Mouse (Mus musculus) forebrain, embryonic 15.5 days (tissue): ENCODE data around the gene Kpna2. TPM values are rescaled to one million over a fixed set of nuclear protein-coding genes. Genes with fewer than 3 reads are reported as not detected.
"Not testable (repeated sequence)": the region's sequence is repeated elsewhere in the genome, so short reads cannot be mapped to it uniquely, and the experiment has no call there.

Source experiments
- ATAC-seq: fragments of 200-750 bp; cut with Nextera tagmentation; replicated peaks from 2 replicates; pipeline ENCODE4 v1.8.0; 2017; ENCODE audit warnings: mild to moderate bottlenecking, moderate TSS enrichment, moderate library complexity
- H3K27ac ChIP-seq: fragments of 300-500 bp; sonication (generic); replicated peaks from 2 replicates; pipeline ENCODE4 v1.5.1; 2015; ENCODE audit warnings: mild to moderate bottlenecking, inconsistent platforms
- H3K27me3 ChIP-seq: fragments of 300-500 bp; sonication (generic); 2 replicates; pipeline ENCODE4 v1.6.1; 2015; ENCODE audit warnings: inconsistent platforms
- H3K36me3 ChIP-seq: fragments of 300-500 bp; sonication (generic); 2 replicates; pipeline ENCODE4 v1.6.1; 2015; ENCODE audit warnings: mild to moderate bottlenecking, inconsistent platforms
- H3K4me1 ChIP-seq: fragments of 300-500 bp; sonication (generic); 2 replicates; pipeline ENCODE4 v1.6.1; 2015; ENCODE audit warnings: inconsistent platforms
- H3K4me2 ChIP-seq: fragments of 300-500 bp; sonication (generic); replicated peaks from 2 replicates; pipeline ENCODE4 v1.6.1; 2015; ENCODE audit warnings: mild to moderate bottlenecking, inconsistent platforms
- H3K4me3 ChIP-seq: fragments of 300-500 bp; sonication (generic); 2 replicates; pipeline ENCODE4 v1.5.1; 2015; ENCODE audit warnings: mild to moderate bottlenecking, inconsistent platforms
- H3K9ac ChIP-seq: fragments of 300-500 bp; sonication (generic); replicated peaks from 2 replicates; pipeline ENCODE4 v1.6.1; 2015; ENCODE audit warnings: mild to moderate bottlenecking, inconsistent platforms
- H3K9me3 ChIP-seq: fragments of 300-500 bp; sonication (generic); 2 replicates; pipeline ENCODE4 v1.6.1; 2016; ENCODE audit warnings: inconsistent platforms
- WGBS: fragments of 180-500 bp; shearing (Covaris S2); methylation state at CpG from one replicate; pipeline ENCODE4 v1.1.7; 2015; ENCODE audit warnings: mixed read lengths; 5-methylcytosine and 5-hydroxymethylcytosine counted together
- polyA plus RNA-seq: library from polyadenylated mRNA; unstranded; fragments of >200 nt; fragmentation: Nextera tagmentation; extraction: Ambion mirVana; gene quantifications from 2 replicates; pipeline ENCODE4 v1.2.1, GENCODE M21; 2015

Gene Kpna2
- polyA plus RNA-seq, 1 experiment from 2014 or later = 262 TPM

- H3K27me3 ChIP-seq = no peaks in the 10 kb centered on the region
- WGBS = 3% methylated on average over 29 of the region's 29 CpGs
- peaks cover 35% of the 10 kb centered on the region for H3K4me1 ChIP-seq
- ATAC-seq = peak; percentile 74
- H3K27ac ChIP-seq = peak overlapping the region; percentile 93
- peak overlapping the region; percentile 80 for H3K4me3 ChIP-seq
- H3K9ac ChIP-seq = peak overlapping the region; percentile 70
- no peaks in the 10 kb centered on the region for H3K9me3 ChIP-seq
- no peaks in the 10 kb centered on the region for H3K36me3 ChIP-seq
- H3K4me2 ChIP-seq = peak overlapping the region; percentile 89
These were observed 28.9 kb upstream of the Kpna2 start for GRCm38 (mm10) chr11:107028275-107028618.

DNA sequence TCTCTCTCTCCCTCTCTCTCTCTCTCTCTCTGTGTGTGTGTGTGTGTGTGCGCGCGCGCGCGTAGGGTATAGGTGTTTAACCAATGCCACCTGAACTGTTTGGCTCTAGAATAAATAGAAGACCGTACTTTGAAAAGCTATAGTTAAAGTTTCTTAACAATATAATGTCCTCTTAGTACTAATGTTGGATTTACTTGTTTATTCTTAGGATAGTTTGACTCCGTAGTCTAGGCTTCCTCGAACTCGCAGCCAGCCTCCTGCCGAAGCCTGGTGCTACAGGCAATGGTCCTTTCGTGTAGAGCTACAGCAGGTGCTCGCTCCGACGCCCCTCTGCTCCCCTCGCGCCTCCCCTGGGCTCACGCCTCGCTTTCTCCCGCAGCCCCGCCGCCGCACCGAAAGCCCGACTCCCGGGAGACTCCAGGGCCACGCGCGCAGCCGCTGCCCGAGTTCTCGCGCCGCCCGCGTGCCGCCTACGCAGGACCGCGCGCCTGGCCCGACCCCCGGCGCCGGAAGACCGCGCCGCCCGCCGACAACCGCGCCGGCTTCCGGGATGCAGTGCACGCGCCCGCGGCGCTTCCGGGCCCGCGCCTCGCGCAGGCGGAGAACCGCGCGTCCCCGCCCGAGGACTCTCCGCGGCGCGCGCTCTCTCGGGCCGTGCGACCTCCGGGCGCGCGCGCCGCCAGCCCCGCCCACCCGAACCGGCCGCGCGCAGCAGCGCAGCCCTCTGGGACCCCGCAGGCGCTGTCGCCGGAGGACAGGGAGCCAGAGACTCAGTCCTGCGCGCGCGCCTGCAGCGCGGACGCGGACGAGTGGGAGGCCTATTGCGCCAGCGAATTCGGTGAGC is 28.3 kb upstream of the Kpna2 start:
- Histone ChIP-seq H3K27me3 (no peaks in the 10 kb centered on the region), H3K4me3 (peak overlapping the region; percentile 80), H3K4me2 (peak overlapping the region; percentile 89), H3K36me3 (no peaks in the 10 kb centered on the region), H3K9me3 (no peaks in the 10 kb centered on the region), H3K4me1 (peaks cover 35% of the 10 kb centered on the region), H3K9ac (peak overlapping the region; percentile 70), H3K27ac (peak overlapping the region; percentile 93)
- ATAC-seq = peak; percentile 95
- under 1% methylated on average over 107 of the region's 107 CpGs for WGBS

GRCm38 (mm10) chr11:107026554-107027430 is 27.5 kb upstream of the Kpna2 start:
- H3K9me3 ChIP-seq = no peaks in the 10 kb centered on the region
- no peaks in the 10 kb centered on the region for H3K36me3 ChIP-seq
- H3K27me3 ChIP-seq = no peaks in the 10 kb centered on the region
- no peak for ATAC-seq
- H3K4me2 ChIP-seq = peak overlapping the region; percentile 89
- H3K9ac ChIP-seq = no peak overlapping the region
- H3K27ac ChIP-seq = no peak overlapping the region
- WGBS = 8% methylated on average over 12 of the region's 12 CpGs
- peak overlapping the region; percentile 80 for H3K4me3 ChIP-seq
- H3K4me1 ChIP-seq = peaks cover 35% of the 10 kb centered on the region

DNA sequence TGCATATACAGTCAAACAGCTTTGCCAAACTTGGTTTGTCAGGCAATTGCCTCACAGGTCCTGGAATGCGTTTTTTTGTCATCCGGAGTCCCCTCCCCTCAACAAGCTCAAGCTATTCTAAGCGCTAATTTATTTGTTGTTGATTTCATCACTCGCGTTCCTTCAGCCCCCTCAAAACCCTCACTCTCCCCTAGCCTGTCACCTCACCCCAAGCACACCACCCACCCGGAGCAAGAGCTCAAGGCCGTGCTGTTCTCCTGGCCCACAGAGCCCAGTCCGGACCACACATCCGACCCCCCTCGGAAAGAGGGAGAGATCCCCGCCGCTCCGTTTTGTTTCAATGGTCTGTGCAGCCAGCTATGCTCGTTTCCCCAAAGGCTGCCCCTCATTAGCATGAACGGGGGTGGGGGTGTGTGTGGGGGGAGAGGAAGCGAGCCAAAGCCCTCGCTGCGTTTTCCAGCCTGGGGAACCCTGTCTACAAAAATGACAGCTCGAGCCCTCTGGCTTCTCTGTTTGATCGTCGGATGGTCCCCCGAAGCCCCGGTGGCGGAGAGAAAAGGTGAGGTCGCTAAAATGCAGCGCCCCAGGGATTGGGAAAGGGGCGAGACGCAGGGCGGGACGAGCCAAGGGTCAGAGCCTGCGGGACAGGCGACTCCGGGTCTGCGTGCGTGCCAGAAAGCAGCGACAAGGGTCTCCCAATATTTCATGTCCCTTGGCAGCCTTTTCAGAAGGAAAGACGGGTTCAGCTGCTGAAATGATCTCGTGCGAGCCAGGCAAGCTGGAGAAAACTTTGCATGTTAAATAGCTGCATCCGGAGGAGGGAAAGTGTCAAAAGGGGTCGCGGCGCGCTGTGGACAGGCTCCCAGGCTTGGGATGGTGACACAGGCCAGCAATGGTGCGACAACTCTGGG is 26.3 kb upstream of the Kpna2 start, which contains the start of gene 1810010H24Rik:
TSS of gene 1810010H24Rik (plus strand) at position 271 of the 911 bp plus-strand sequence.
- peak; percentile 31; the same call in 1 of the 2 replicates for ATAC-seq
- no peaks in the 10 kb centered on the region for H3K9me3 ChIP-seq
- H3K4me3 ChIP-seq = peak within 1 kb of the TSS; percentile 80
- no peaks in the 10 kb centered on the region for H3K36me3 ChIP-seq
- no peaks in the 10 kb centered on the region for H3K27me3 ChIP-seq
- peaks cover 35% of the 10 kb centered on the region for H3K4me1 ChIP-seq
- WGBS = under 1% methylated on average over 45 of the region's 45 CpGs
- H3K27ac ChIP-seq = peak within 1 kb of the TSS; percentile 66
- H3K9ac ChIP-seq = peak within 1 kb of the TSS; percentile 67
- peak within 1 kb of the TSS; percentile 89 for H3K4me2 ChIP-seq

GRCm38 (mm10) chr11:107024406-107024805 is 25.1 kb upstream of the Kpna2 start:
- H3K36me3 ChIP-seq = no peaks in the 10 kb centered on the region
- H3K27me3 ChIP-seq = no peaks in the 10 kb centered on the region
- peaks cover 35% of the 10 kb centered on the region for H3K4me1 ChIP-seq
- no peak overlapping the region for H3K27ac ChIP-seq
- no peak for ATAC-seq
- whole genome bisulfite sequencing = 63% methylated on average over 4 of the region's 4 CpGs
- H3K4me2 ChIP-seq = peak overlapping the region; percentile 89
- H3K9ac ChIP-seq = 0 out of 2 replicates have a peak overlapping the region, but pooled peaks have one; percentile 67
- H3K4me3 ChIP-seq = no peak overlapping the region
- no peaks in the 10 kb centered on the region for H3K9me3 ChIP-seq

GRCm38 (mm10) chr11:107022050-107022683 is 22.8 kb upstream of the Kpna2 start:
- no peak for ATAC-seq
- Histone ChIP-seq H3K9me3 (no peaks in the 10 kb centered on the region), H3K27ac (no peak overlapping the region), H3K36me3 (no peaks in the 10 kb centered on the region), H3K4me1 (peaks cover 29% of the 10 kb centered on the region), H3K4me2 (no peak overlapping the region), H3K4me3 (no peak overlapping the region), H3K9ac (no peak overlapping the region), H3K27me3 (no peaks in the 10 kb centered on the region)
- WGBS = 90% methylated on average over 13 of the region's 13 CpGs

DNA sequence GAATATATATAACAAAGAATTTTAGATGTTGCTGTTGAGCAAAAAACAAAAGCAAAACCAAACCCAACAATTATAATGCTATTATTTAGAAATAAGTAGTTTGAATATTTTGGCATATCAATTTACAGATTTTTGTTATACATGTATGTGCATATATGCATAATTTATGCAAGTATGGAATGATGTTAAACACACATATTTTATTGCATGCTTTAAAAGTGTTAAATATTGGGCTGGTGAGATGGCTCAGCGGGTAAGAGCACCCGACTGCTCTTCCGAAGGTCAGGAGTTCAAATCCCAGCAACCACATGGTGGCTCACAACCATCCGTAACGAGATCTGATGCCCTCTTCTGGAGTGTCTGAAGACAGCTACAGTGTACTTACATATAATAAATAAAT is 20.4 kb upstream of the Kpna2 start:
- not testable (repeated sequence) for H3K36me3 ChIP-seq, H3K9me3 ChIP-seq, H3K27me3 ChIP-seq, H3K4me2 ChIP-seq, H3K9ac ChIP-seq, H3K27ac ChIP-seq, H3K4me3 ChIP-seq, ATAC-seq, H3K4me1 ChIP-seq
- 89% methylated on average over 5 of the region's 5 CpGs for WGBS

- no peaks in the 10 kb centered on the region for H3K36me3 ChIP-seq
- H3K4me1 ChIP-seq = peaks cover 2% of the 10 kb centered on the region
- no peaks in the 10 kb centered on the region for H3K27me3 ChIP-seq
- no peak overlapping the region for H3K9ac ChIP-seq
- no peak overlapping the region for H3K27ac ChIP-seq
- H3K4me2 ChIP-seq = no peak overlapping the region
- ATAC-seq = no peak
- 35% methylated on average over 4 of the region's 4 CpGs for WGBS
- H3K9me3 ChIP-seq = no peaks in the 10 kb centered on the region
- H3K4me3 ChIP-seq = no peak overlapping the region
These were observed 20.0 kb upstream of the Kpna2 start for GRCm38 (mm10) chr11:107019318-107019717.

DNA sequence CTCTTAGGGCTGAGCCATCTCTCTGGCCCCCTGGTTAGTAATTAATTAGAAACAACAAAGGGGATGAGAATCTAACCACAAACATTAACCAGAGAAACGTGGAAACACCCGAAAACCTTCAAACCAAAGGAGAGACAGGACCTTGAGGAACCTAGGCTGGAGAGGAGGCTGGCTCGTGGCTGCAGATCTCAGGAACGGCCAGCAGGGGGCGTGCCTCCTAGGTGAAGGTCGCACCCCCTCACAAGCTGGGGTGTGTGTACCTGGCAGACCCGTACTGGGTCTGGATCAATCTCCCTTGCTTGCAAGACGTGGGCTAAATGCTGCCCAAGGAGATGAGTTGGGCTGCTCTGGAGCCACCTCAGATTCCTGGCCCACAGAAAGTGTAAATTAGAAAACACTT is 19.3 kb upstream of the Kpna2 start:
- Histone ChIP-seq H3K9ac (no peak overlapping the region), H3K36me3 (no peaks in the 10 kb centered on the region), H3K4me1 (no peaks in the 10 kb centered on the region), H3K4me3 (no peak overlapping the region), H3K27me3 (no peaks in the 10 kb centered on the region), H3K4me2 (no peak overlapping the region), H3K27ac (no peak overlapping the region), H3K9me3 (no peaks in the 10 kb centered on the region)
- ATAC-seq = no peak
- 32% methylated on average over 8 of the region's 8 CpGs for WGBS

- WGBS = 65% methylated on average over 6 of the region's 6 CpGs
- Histone ChIP-seq H3K4me1 (no peaks in the 10 kb centered on the region), H3K4me3 (no peak overlapping the region), H3K4me2 (no peak overlapping the region), H3K27me3 (no peaks in the 10 kb centered on the region), H3K27ac (no peak overlapping the region), H3K36me3 (no peaks in the 10 kb centered on the region), H3K9me3 (no peaks in the 10 kb centered on the region), H3K9ac (no peak overlapping the region)
- ATAC-seq = no peak
These were observed 18.1 kb upstream of the Kpna2 start for GRCm38 (mm10) chr11:107017339-107017886.

GRCm38 (mm10) chr11:107016893-107017292 is 17.6 kb upstream of the Kpna2 start:
- ATAC-seq = no peak
- Histone ChIP-seq H3K4me2 (no peak overlapping the region), H3K4me3 (no peak overlapping the region), H3K27me3 (no peaks in the 10 kb centered on the region), H3K9ac (no peak overlapping the region), H3K4me1 (peaks cover 2% of the 10 kb centered on the region), H3K36me3 (no peaks in the 10 kb centered on the region), H3K27ac (no peak overlapping the region), H3K9me3 (no peaks in the 10 kb centered on the region)
- 75% methylated on average over 1 of the region's 1 CpGs for WGBS
